Mouse (Mus musculus) MEL-GATA-1-ER (cell line): ENCODE measurements around the gene Arxes2.
A peak's percentile ranks its signal among the peaks of the same experiment; 100 is the strongest.
"Not testable (repeated sequence)": the region's sequence is repeated elsewhere in the genome, so short reads cannot be mapped to it uniquely, and the experiment has no call there.

Source experiments
- DNase-seq: peaks from one replicate; pipeline ENCODE4 v3.0.0-alpha.2; 2012; ENCODE audit warnings: low read depth; ENCODE audit errors: extremely low read depth

The Arxes2 gene

DNA sequence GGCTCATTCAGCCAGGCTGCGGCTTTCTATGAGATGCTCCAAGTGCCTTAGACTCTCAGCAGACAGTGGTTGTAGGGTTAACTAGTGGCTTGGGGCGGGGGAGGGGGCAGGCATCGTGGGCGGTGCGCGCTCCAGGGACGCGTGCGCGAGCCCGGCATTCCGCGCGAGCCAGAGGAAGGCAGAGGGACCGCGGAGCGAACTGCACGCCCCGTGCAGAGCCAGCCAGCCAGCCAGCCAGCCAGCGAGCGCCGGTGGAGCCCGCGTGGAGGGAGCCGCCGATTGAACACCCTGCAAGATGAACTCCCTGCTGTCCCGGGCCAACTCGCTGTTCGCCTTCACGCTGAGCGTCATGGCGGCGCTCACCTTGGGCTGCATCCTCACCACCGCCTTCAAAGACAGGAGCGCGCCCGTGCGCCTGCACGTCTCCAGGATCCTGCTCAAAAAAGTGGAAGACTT, at the start of gene Arxes2:
Arxes2 (plus strand) TSS at position 161 of the 456 bp plus-strand sequence.
- DNase-seq, result not testable (repeated sequence)

DNA sequence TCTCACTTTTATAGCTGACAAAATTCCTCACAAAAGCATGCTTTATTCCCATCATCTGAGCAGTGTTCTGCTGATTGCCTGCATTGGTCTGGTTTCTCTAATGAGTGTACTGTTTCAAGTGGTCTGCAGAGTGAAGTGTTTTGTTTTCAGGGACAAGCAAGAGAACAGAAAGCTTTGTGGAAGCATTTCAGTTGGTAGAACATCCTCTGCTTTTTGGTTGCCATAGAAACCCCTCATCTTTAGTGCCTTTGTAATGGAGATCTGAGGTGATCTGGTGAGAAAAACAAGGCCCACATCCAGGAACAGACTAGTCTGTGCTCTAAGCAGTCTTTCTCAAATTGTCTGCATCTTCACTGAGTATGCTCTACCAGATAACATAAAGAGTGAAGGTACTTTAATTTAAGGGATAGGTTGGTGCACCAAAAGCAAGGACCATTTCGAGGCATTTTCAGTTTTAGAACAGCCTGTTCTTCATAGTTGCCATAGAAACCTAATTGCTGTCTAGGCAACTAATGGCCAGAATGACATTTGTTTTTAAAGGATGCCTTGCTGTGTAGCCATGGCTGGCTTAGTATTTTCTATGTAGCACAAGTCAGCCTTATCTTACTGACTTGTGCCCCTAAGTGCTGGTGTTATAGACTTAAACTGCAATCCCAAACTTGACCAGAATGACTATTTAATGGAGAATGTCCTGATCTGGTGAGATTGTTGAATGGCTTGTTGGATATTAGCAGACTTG, 44.8 kb upstream of the Arxes2 start:
- no peak for DNase-seq

DNA sequence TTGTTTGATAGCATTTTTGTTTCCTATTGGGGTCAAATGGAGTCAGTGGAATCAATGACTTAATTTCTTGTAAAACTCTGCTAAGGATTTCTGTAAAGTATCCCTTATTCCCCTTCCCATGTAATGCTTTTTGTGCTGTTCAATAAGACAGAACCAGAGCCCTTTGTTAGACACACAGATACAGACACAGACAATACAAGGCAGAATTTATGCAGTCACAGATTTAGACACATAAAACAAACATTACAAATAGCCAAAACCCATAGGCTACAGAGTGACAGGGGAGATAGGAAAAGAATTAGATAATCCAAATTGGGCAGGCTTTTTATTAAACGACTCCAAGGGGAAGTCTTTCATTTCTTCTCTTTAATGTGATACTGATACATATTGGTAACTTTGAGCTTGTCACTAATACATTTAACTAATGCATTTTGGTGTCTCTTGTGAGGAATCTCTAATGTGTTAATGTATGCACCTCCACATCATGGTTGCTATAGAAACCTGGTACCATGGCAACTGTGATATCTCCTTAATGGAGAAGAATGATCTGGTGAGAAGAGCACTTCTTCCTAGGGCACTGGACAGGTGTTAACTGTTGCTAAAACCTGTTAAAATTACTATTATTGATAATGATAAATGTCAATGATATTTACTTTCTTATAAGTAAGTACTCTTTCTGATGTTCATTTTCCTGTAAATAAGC, 36.5 kb upstream of the Arxes2 start:
- no peak for DNase-seq

DNA sequence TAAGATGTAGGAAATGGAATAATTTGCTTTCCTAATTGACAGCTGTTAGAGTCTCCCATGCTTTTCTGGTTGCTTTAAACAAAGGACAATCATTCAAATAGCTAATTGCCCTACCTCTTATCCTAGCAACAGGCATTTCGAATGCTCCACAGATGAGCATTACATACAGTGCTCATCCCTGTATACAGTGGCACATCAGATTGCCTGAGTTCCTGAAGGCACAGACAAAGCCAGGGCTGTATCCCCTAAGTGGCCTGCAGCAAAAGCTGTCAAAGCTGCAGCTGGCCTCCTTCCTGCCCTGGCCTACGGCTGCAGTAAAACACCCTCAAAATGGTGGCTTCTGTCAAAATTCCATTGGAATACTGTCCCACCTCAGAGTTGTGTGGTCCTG, 35.9 kb upstream of the Arxes2 start:
- no peak for DNase-seq

DNA sequence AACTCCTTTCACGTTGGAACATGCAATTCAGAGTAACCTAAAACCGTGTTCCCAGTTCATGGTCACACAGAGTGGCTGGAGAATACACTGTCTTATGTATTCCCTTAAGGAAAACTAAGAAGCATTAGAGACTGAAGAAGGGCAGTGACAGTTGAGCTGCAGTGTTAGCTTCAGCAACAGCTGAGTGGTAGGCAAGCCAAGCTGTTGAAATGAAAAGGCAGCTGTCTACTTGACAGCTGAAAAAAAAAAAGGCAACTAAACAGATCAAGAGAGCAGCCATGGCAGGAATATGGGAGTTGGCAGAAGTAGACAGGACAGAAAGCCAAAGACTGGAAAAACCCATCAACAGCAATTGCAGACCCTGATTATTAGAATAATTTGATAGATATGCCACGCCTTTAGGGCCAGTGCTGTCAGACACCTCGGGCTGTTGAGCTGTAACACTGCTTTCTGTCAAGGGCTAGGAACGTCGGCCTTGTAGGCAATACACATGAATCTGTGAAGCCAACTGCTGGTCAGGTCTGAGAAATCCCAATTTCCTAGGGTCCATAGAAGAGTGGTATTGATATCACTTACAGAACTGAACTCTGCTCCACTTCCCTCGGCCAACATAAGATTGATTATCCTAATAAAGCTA, 34.9 kb upstream of the Arxes2 start:
- no peak for DNase-seq

DNA sequence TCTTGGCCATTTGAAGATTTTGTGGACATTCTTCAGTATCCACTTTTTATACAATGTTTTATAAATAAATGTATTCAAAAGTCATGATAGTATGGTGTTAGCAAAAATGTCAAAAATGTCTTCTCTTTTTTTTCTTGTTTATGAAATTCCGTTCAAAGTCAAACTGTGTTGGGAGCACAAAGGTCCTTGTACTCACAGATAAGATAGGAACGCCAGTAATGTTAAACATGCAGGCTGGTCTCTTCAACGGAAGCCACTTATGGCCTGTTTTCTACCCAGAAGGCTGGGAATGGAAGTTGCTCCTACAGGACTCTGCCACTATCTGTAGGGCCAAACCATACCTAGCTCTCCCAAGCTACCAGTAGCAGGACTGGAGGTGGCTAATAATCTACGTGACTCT, 34.1 kb upstream of the Arxes2 start:
- DNase-seq, result no peak

DNA sequence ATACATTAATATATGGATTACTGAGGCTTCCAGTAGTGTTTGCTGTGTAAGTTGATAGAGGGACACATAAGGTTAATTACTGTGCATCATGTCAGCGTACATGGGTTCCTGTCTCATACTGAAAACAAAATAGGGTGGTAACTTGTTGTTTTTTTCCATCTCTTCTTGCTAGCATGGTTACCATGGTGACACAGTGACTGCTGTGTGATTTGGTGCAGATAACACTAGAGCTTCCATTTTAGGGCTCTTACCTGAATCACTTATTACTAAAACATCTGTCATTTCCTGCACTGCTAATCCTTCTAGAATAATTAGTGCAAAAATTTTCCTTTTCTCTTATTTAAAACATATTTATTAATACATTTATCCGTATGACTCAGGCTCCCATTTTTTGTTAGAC, 31.3 kb upstream of the Arxes2 start:
- no peak for DNase-seq

DNA sequence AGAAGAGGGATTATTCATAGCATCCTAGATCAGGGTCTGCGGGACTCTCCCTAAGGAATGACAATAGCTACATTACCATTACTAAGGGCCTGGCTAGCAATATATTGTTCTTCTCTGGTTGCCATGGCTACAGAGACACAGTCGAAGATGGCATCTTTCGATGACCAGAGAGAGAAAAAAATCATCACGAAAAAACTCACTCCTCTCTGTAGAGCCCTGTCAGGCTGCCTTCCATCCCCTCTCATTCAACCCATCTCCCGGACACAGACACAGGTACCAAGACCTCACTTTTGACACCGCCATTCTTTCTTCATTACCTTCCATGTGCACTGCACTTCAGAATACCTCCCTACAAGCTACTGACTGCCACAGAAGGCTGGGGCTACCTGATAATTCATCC, 30.5 kb upstream of the Arxes2 start:
- no peak for DNase-seq

DNA sequence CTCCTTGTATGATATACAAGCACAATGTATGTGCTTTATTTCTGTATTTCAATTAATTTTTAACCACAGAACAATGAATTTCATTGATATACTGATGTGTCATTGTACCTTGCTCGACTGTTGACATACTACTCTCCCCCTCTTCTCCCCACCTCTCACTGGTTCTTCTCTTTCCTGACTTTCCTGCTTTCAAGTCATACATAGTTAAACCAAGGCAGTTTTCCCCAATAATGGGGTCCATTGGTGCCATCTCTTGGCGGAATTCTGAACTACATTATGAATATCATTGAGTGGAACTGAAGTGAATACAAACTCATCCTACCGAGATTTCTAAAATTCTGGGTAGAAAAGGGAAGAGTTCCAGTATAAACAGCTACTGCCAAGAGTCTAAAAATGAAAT, 30.0 kb upstream of the Arxes2 start:
- peak; percentile 8 for DNase-seq

DNA sequence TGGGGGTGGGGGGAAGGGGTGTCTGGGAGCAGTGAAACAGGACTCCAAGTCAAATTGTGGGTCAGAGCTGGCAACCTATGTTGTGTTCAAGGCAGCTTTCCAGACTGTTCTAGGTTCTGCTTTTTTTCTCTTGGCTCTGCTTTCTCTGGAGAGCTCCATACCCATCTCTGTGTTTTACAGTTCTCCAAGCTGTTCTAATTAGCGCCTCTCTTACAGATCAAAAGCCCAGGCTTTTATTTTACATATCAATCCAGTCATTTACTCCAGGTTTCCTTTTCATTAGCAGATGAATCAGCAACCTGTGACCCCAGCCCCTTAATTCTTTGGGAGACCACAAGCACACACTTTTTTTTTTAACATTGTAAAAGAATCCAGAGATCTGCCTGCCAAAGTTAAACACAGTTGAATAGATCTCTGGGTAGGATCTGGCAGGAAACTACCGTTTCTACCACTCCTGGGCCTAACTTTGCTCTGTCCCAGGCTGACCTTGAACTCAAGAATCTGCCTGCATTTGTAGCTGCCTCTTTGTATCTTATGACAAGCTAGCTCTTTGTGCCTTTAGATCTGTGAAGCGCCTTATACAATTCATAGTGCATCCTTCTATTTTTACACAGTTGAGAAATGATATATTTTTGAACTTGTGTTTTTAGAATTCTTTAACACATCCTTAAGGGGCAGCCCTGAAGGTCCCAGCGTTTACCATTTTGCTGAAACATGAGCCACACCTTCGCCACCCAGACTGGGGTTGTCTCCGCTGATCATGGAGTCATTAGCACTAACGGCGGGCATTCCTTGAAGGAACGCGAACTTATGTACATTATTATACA, 19.8 kb upstream of the Arxes2 start:
- DNase-seq, result no peak

DNA sequence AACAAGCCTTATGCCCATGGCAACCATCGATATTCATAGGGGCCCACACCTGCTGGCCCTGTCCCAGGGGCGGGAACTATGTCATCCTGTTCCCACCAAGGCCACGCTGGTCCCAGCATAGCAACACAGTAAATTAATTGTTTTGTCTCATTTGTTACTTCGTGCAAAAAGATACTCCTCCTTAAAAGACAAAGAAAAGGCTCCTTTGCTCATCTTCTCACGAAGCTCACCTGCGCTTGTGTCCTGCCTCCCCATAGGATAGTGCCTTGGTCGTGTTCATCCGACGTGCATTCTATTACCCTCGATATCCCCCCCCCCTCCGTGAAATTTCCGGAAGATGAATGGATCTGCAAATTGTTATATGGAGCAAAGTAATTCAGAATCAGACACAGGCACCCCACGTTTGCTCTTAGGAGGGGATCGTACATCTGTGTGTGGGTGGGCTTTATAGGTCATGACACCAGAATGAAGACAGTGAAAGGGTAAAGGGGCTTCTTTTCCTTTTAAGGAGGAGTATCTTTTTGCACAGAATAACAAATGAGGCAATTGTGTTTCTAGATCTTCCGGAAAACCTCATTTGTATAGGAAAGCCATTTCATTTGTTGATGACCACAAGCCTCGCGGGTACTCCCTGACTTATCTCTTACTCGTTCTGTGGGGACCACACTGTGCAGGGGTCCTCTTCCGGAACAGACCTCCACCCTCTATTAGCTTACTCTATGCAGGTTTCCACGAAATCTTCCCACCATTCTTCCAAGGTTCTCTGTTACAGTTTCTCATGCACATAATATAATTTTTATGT, 19.0 kb upstream of the Arxes2 start:
- no peak for DNase-seq

DNA sequence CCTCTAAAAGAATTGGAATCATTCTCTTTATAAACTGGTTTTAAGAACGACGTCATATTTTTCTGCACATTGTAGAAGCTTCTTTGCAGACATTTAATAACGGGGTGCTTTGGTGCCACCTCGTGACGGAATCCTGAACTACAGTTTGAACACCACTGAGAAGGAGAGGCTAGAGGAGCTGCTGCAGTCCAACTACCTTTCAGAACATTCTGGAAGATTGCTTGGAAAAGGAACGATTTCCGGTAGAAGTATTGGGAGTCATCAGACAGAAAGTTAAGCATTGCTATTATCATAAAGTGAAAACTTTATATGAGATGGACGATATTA, 18.4 kb upstream of the Arxes2 start:
- peak; percentile 40 for DNase-seq

DNA sequence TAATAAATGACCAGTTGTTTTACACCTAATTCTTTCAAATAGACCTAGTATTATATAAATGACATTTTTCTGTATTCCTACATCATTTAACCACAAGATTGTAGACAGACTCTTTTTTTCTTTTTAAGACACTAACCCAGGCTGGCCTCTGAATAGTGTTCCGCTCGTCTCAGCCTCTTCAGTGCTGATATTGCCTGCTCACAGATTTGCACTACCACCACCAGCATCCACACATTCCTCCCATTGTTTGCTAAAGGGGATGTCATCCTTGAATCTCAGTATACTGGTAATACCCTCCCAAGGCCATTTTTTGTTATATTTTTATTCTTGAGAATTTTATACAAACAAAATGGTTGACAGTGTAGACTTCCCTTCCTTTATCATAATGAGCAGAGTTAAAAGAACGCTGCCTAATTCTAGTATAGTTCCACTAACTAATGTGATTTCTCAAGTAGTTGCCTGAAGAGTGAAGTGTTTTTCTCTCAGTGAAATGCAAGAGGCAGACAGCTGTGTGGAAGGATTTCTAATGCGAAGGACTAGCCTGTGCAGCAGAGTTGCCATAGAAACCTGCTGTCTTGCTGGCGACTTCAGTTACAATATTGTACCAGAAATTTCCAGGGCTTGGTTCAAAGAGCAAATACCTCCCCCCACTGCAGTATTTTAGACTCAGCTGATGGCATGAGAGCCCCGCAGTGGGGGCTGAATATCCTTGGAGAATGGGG, 8.9 kb upstream of the Arxes2 start:
- DNase-seq, result no peak

DNA sequence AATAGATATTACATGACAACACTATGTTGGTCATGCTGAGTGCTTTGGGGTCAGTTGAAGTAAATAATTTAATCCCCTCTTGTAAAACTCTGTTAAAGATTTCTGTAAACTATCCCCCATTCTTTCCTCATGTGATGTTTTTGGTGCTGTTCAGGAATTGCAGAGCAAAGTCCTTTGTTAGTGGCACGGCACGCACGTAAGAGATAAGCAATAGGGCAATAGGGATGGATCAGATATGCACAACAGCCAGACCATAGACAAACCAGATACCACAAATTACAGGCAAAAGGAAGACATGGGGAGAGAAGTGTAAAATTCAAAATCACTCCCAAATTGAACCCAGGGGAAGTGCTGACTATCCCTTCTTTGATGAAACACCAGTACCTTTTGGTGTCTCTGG, 7.4 kb upstream of the Arxes2 start:
- DNase-seq, result no peak

DNA sequence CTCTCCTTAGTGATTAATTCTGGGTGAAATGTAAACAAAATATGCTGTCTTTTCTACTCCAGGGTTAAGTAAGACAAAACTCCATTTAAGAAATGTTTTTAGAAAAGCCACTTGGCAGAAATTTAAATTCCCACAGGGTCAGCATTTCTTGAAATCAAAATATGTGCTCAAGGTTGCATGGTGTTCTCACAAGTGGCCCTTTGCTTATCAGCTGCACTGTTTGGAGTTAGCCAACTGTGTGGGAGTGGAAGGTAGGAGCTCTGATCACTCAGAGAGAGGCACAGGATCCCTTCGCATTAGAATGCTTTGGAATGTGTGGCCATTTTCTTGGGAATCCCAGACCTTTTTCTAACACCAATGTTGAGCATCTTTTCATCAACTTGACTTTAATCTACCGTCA, 3.0 kb upstream of the Arxes2 start:
- DNase-seq, result no peak

DNA sequence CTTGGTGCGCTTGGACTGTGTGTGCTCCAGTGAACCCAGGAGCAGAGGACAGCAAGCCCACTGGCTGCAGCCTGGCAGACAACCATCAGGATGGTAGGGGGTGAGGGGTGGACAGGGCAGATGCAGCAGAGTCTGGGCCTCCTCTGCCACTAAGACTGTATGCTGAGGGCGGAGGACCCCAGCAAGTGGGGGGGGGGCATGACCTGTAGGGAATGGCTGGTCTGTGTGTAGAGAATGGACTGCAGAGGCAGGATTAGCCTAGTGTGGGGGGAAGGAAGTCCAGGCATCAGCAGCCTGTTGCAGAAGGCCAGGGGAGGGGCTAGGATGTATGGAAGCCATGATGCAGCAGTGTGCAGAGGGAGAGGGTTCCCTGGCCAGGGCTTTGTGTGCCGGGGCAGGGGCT, 431 bp upstream of the Arxes2 start:
- DNase-seq, result not testable (repeated sequence)

DNA sequence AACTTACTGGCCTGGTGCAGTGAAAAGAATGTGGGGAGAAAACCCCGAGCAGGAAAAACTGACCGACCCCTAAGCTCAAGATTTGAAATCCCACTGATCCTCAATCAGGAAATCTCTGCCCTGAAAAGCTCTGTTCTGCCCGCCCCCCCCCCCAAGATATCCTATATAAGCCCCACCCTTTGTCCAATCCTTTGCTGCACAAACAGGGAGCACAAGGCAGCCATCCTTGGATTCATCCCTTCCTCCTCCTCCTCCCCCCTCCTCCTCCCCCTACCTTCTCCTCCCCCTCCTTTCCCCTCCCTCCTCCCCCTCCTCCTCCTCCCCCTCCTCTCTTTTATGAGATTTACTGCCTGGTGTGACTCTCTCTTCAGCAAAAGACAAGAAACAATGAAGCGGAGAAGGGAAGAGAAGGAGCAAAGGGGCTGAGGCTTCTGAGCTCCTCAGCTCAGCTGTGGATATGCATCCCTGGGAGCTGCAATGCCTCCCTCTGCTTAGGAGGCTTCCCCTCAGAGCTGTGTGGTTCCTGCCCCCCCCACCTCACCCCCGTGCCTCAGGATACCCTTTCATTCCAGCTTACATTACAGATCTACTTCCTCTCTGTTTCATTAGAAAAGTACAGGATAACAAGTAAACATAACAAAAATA, 13.7 kb downstream of the Arxes2 start:
- no peak for DNase-seq

DNA sequence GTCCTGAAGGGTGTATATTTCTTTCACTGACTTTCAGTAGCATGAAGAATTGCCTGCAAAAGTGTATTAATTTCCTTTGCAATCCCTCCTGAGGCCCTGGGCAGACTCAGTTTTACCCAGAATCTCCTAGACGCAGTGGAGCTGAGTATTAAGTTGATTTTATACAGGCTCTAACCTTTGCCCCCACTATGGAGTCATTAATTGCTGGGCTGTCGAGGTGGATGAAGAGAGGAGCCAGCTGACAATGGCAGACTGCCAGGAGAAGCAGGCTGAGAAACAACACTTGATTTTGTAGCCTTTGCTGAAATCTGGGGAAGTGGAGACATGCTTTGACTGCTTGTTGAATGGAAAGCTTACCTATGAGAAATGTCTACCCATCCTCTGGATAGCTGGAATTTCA, 20.8 kb downstream of the Arxes2 start:
- DNase-seq, result no peak

DNA sequence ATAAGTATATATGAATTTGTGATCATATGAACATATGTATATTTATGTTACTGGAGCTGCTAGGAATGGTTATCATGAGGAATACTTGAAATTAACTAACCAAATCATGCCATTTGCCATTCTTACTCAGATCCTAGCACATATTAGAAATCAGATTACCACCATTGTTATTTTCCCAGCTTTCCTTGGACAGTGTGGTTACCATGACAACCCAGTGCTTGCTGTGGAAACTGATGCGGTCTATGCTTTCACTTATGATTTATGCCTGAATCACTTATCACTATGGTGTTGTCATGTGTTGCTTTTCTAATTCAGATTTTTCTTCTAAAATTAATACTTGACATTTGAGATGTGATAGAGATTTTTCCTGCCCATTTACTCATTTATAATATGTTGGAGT, 36.7 kb downstream of the Arxes2 start:
- no peak for DNase-seq
